Mouse (Mus musculus) erythroid progenitor cell, adult 5-6 weeks (primary cell): ENCODE results near the gene Tekt5. TPM values are rescaled to one million over a fixed set of nuclear protein-coding genes. Genes with fewer than 3 reads are reported as not detected.

Experiments
- ATAC-seq: replicated peaks from 2 replicates; pipeline ENCODE4 v1.8.0; 2016; ENCODE audit warnings: moderate number of reproducible peaks, mild to moderate bottlenecking, moderate TSS enrichment, inconsistent platforms; ENCODE audit not compliant: poor library complexity, low FRiP score, severe bottlenecking
- total RNA-seq, 2 experiments: library from RNA; stranded (forward) in 1 of 2; stranded (reverse) in 1 of 2; fragments of 150-400 nt in 1 of 2; fragments of 186-747, 209-891 nt in 1 of 2; gene quantifications; 2 replicates each; pipeline versions ENCODE4 v1.2.3 to v1.2.4; 2015 to 2017; ENCODE audit warnings: low replicate concordance in 2 of 2

Tekt5 gene
- total RNA-seq, 2 experiments from 2014 or later = 0.84 TPM; not detected in 1

GRCm38 (mm10) chr16:10384544-10384943, 10.7 kb downstream of the Tekt5 start:
- ATAC-seq = peak; percentile 62

- peak; percentile 96 for ATAC-seq
These were observed 11.2 kb downstream of the Tekt5 start for GRCm38 (mm10) chr16:10384060-10384497.

DNA sequence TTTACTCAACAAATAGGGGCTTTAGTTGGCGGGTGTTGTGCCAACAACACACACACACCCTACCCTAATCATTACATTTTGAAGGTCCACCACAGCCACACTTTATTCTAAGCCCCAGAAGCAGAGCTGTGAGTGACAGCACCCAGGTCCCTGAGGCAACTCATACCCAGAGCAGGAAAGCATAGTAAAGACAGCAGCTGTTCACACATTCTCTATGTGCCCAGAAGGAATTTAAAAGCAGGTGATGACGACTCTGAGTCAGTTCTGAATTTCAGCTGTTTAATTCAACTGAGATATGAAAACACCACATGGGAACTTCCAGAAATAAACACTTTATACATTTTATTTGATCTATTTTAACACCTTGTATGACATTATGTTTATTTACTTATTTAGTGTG, 15.8 kb downstream of the Tekt5 start:
- no peak for ATAC-seq

DNA sequence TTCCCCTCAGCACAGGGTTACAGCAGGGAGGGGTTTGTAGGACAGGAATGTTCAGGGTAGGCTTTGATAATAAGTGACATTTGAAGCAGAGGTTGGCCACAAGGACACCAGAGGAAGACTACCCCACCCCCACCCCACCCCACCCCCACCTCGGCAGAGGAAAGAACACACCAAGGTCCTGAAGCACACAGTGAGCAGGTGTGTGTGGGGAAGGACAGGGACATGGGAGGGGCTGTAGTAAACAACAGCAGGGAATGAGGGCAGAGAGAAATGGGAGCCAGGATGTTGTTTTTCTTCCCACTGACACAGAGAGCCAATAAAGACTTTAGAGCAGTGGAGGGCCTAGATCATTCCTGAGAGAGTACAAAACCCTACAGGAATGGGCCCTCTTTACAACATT, 18.0 kb downstream of the Tekt5 start:
- ATAC-seq = no peak

DNA sequence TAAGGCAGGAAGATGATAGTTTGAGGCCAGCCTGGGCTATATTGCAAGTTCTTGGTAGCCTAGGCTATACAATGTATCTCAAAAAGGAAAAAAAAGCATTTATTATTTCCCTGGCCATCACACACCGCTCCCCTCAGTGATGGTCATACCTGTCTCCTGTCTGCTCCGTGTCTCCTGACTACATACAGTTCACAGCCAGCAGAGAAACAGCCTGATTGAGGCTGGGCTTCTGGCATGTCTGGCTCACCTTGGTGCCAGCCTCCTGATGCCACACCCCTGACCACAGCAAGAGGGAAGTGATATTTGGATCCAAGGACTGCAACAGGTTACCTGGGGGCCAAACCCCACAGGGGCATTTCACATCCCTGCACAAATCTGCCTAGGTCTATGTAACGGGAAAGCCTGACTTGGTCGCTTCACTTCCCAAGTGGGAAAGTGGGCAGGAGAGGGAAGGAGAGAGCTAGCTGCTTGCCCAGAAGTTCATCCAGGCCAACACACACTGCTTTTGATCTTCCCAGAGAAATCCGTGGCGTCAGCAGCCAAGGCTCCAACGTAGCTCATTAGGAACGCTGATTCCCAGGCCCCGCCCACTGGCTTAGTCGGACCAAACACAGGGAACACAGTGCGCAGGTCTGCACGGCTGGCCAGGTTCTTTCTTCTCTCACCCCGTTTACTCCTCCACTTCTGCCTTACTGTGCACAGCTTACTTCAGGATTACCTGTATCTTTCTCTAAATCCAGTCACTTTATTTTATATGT, 20.9 kb downstream of the Tekt5 start:
- no peak for ATAC-seq

DNA sequence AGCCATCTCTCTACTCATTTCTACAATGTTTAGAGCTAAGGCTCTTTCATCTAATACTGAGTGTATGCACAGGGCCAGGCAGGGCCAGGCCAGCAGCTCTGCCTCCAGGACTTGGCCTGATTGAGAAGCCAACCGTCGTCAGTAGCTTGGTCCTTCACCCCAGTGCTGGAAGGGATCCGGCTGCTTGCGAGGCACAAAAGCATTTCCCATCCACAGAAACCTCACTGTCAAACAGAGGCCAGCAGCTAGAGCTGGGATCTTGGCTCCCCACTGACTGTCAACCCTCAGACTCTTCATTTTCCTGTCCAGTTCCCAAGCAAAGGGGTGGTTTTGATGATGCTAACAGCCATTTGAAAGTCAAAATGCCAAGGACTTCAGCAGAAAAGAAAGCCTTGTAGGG, 22.9 kb downstream of the Tekt5 start:
- no peak for ATAC-seq

DNA sequence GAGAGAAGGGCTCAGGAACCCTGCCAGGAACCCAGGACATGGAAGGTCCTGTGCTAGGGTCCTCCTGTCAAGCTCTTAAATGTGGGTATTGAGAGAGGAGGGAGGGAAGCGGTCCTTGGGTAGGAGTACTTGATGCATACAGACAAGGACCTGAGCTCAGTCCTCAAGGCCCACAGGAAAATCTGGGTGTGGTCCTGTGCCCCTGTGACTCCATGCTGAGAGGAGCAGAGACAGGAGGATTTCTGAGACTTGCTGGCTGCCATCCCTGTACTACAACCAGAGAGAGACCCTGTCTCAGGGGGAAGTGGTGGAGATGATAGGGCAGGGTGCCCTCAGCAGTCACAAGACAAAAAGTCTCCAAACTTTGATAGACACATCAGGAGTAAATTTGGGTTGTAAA, 25.3 kb downstream of the Tekt5 start:
- no peak for ATAC-seq

DNA sequence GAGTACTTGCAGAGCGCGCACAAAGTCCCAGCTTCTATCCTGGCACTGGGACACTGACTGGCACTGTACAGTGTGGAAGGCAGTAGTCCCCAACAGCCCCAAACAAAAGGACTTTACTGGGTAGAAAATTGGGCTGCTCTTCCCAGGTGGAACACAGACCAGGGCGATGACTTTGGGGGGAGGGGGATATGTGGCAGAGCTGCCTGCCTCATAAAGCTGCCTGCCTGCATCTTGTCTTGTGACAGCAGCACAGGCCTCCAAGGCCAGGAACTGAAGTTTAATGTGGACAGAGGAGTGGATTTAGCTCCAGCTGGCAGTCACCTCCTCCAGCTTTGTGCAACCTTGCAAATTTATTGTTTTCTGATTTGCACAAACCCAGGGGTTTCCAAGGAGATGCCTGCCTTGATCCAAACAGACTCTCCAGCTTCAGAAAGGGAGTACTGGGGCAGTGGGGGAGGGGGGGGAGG, 25.8 kb downstream of the Tekt5 start:
- ATAC-seq = no peak

- ATAC-seq = no peak
These were observed 28.8 kb downstream of the Tekt5 start for GRCm38 (mm10) chr16:10366240-10367217.

GRCm38 (mm10) chr16:10365796-10366195, 29.5 kb downstream of the Tekt5 start:
- no peak for ATAC-seq

DNA sequence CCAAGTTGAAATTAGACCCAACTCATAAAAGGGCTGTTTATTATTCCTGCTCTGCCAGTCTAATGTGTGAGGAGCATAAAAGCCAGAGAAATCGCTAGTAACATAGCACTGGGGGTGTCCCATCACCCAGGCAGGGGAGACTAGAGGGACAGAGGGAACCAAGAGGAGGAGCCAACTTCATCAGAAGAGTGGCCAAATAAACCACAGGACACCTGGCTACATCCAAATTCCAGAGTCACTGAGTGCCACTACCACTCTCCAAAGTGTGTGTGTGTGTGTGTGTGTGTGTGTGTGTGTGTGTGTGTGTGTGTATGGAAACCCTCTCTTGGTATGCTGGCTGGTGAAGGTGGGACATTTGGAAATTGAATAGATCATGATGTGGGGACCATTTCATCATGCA, 32.2 kb downstream of the Tekt5 start:
- no peak for ATAC-seq

GRCm38 (mm10) chr16:10359241-10359640, 36.0 kb downstream of the Tekt5 start:
- ATAC-seq = no peak

DNA sequence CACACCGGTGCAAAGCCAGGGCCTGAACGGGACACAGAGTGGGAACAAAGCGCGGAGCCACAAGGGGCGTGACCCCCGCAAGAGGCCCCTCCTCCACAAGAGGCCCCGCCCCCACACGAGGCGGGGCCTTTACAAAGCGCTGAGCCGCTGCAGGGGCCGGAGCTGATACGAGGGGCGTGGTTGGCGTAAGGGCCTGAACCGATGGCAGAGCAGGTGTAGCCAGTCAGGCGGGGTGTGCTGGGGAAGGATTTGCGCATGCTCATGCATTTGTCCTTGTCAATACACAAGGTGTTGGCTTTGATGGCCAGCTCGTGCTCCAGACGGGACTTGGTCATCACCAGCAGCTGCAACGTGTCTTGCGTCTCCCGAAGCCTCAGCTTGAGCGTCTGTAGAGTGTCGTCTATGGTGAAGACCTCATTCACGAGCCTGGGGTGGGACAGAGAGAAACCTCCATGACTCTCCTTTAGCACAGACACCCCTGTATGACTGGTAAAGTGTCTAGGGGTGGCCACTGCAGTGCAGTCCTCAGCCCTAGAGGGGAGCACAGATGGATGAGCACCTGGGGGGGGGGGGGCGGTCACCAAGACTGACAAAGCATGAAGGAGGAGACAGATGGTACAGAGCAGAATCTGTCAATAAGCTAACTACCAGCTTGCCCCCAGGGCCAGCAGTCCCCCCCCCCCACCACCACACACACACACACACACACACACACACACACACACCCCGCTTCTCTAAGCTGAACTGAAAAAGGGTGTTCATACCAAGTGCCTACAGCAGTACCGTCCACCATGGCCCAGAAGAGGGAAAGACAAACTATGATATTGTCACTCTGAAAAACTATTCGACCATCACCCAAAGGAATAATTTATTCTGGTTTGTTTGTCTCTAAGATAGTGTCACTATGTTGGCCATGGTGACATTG, 37.0 kb downstream of the Tekt5 start:
- ATAC-seq = peak; percentile 88

DNA sequence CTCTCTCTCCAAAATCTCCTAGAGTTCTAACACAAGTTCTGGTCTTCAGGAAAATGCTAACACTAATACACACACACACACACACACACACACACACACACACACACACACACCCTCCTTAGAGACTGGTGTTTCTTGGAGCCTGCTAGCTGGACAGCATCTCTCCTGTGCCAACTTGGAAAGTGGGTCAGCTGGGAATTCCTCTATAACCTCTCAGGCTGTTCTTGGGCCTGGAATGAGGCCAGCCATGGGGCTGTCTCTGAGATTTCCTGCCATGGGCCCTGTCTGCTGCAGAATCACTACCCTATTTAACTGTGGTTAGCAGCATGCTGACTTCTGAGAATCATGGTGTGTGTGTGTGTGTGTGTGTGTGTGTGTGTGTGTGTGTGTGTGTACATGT, 40.3 kb downstream of the Tekt5 start:
- no peak for ATAC-seq

DNA sequence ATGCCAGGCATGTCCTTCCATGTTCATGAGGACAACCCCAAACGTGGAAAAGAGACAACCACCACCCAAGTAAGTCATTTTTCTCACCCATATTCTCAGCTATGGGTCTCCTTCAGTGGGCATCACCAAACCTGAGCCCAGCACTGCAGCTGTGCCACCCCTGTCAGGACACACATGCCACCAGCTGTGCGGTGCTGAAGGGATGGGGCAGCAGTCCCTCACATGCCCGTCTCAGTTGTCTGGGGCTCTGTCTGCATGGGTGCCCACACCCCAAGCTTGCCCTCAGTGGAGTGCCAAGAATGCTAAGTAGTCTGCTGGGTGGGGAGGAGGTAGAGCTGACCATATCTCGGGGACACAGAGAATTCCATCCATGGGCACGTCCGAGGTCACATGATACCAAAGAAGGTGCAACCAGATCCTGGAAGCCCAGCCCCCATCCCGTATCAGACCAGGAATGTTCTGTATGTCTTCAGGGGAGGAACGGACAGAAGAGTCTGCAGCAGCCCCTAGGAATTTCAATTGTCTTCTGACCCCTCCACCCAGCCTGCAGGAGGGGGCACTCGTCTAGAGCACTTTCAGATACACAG, 44.1 kb downstream of the Tekt5 start:
- ATAC-seq = no peak

- no peak for ATAC-seq
These were observed 45.4 kb downstream of the Tekt5 start for GRCm38 (mm10) chr16:10349876-10350275.

- ATAC-seq = no peak
These were observed 45.9 kb downstream of the Tekt5 start for GRCm38 (mm10) chr16:10349436-10349835.

DNA sequence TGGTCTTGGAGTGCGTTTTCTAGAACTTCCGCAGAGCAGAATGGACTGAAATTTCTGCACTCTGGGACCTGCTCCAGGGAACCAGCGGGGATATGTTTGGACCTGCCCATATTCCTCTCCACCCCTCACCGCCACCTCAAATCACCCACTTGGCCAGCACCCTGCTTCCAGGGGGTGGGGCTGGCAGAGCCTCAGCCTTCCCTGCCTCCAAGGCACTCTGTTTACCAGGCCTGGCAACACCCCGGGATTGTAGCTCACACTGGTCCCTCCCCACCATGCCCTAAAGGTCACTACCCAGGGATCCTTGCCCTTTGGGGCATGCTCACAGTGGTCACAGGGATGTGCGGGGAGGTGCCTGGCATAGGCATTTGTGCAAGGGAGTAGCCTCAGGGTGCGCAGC, 47.7 kb downstream of the Tekt5 start:
- no peak for ATAC-seq

DNA sequence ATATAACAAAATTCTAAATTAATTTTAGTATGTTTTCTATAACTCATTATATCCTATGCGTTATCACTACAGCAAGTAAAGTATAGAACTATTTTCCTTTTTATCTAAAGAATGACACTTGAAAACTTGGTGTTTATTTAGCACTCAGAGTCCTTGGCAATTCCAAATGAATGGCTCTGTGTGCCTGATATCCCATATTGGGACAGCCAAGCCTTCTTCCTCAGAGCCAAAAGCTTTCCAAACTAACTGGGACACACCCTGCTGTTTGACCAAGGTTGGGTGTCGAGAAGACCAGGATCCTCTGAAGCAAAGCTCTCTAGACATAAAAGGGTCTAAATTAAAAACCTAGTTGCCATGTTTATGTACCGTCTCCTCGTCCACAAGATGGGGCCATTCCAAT, 54.2 kb downstream of the Tekt5 start:
- no peak for ATAC-seq
